Mouse (Mus musculus): ENCODE measurements at regions not wholly inside any gene's neighbourhood (a gene's known extent, or its start where the extent isn't known, plus 50 kb on each side); places are given as distances from the start of the nearest gene placed in this dataset.

DNA sequence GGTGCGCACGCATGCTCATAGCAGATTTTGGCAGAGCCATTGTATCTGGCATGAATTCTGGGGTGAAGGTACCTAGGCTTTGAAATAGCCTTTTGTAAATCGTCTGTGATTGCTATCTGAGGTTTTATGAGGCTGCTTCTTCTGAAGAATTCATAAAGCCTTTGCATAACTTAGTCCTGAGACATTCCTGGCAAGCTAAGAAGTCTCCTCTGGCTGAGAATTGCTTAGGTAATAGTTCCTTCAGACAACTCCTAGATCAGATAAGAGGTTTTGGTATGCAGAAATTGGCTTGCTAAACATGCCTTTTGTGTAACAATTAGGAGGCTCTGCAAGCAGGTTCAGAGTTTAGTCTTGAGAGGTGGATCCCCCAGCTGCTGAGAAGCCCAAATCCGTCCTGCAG, 82.7 kb downstream of the Pmp22 start:
- TF ChIP-seq CTCF (IDR thresholded peaks at IDR 0.05), result no peak
- peaks cover 30% of the 10 kb centered on the region for H3K27me3 ChIP-seq
- ChIA-PET CTCF (interaction anchor here (1.0 to 2.0 kb wide), 2 partner anchors 37 to 312 kb away, joined by 3 to 8 read pairs; no protein-coding TSS in a partner anchor), POLR2A (no interaction called here)
- no peak for DNase-seq (ENCODE audit: low read depth, low spot score)
- in situ Hi-C loops (cut with MboI; ENCODE audit: low pct_unique_long_range_greater_than_20kb), result no loop called here
- no peak for ATAC-seq

DNA sequence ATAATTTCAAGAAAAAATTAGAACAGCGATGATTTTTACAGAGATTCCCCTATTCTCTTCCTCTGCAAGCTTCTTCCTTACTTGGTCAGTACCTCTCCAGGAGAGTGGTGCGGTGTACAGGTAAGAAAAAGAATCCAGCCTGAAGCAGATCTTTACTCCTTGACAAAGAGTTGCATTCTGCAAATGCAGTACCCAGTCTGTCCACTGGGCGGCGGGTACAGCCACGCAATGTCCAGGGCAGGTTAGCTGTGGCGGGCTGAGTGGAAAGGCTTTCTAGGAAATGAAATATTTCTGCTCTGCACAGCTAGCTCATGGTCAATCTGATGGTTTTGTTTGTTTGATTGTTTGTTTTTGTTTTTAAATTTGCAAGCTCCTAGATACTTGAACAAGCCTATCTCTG, 84.3 kb downstream of the Pmp22 start:
- peak; percentile 83 for TF ChIP-seq CTCF (IDR thresholded peaks at IDR 0.05)
- H3K27me3 ChIP-seq, result peaks cover 22% of the 10 kb centered on the region
- POLR2A ChIA-PET, result interaction anchor here (0.7 kb wide), 1 partner anchor 334 kb away, joined by 4 read pairs; the partner anchor contains the start of gene Tvp23b
- in situ Hi-C loops (cut with MboI; ENCODE audit: low pct_unique_long_range_greater_than_20kb), result no loop called here
- DNase-seq (ENCODE audit: low read depth, low spot score), result no peak
- CTCF ChIA-PET, result interaction anchor here (1.0 to 2.0 kb wide), 12 partner anchors 8 to 1756 kb away, joined by 3 to 8 read pairs (median 4); no protein-coding TSS in a partner anchor
- ATAC-seq, result no peak

DNA sequence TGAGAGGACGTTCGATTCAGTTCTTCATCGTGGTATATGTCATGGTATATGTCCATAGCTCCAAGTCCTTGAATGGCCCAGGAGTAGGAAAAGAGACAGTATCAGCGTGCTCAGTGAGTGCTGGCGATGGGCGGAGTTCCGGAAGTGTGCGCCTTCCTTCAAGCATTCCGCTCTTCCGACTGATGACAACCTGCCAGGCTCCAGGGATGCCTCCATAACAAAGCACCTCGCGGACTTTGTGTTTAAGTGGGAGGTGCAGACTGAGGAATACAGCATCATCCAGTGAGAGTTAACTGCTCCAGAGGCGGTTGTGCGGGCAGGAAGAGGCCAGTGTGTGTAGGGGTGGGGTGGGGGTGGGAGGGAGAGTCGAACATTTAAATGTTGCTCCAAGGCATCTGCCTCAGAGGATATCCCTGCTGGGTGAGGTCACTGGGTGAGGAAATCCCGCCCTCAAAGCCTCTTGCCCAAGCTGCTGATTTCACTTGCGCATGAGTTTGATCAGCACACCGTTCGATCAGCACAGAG, 85.2 kb downstream of the Pmp22 start:
- in situ Hi-C loops (cut with MboI; ENCODE audit: low pct_unique_long_range_greater_than_20kb), result no loop called here
- ATAC-seq (no peak), DNase-seq (ENCODE audit: low read depth, low spot score) (no peak)
- POLR2A ChIA-PET, result no interaction called here
- CTCF ChIA-PET, result interaction anchor here (0.6 to 1.5 kb wide), 4 partner anchors 12 to 1755 kb away, joined by 3 to 6 read pairs (median 4); no protein-coding TSS in a partner anchor
- TF ChIP-seq CTCF (IDR thresholded peaks at IDR 0.05), result no peak
- peaks cover 18% of the 10 kb centered on the region for H3K27me3 ChIP-seq

DNA sequence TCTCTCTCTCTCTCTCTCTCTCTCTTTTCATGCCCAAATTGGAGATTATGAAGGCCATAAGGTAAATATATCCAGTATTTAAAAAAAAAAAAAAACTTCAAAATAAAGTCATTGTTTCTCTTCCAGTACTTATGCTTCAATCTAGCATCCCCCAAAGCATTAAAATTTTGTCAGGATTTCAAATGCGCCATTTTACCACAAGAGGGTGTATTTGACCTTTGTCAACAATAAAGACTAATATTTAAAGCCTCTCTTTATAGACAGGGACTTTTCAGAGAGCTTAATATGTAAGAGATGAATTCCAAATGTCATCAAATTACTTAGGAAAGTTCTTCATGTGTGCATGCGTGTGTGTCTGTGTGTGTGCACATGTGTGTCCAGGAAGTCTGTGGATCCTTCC, 87.2 kb downstream of the Pmp22 start:
- ChIA-PET POLR2A (interaction anchor here (0.9 kb wide), 1 partner anchor 192 kb away, joined by 4 read pairs; no protein-coding TSS in a partner anchor), CTCF (no interaction called here)
- H3K27me3 ChIP-seq, result peaks cover 12% of the 10 kb centered on the region
- ATAC-seq, result no peak
- in situ Hi-C loops (cut with MboI; ENCODE audit: low pct_unique_long_range_greater_than_20kb), result loop anchor here (5.0 kb wide), 1 partner anchor 1751 kb away; no protein-coding TSS in a partner anchor
- peak; percentile 12 for TF ChIP-seq CTCF (IDR thresholded peaks at IDR 0.05)
- no peak for DNase-seq (ENCODE audit: low read depth, low spot score)

DNA sequence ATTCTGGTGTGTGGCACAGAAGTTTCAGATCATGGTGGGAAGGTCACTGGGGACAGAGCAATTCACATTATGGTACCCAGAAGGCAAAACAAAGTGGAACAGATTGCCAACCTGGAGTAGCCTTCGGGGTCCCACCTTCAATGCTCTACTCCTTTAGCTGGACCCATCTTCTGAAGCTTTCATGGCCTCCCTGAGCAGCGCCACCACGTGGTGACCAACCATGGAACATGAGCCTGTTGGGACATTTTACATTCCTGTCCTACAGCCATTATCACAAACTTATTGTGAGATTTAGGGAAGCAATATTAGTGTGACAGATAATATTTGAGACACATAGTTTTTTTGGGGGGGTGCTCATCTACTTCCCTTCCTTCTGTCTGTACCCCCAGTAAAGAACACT, 88.3 kb downstream of the Pmp22 start:
- POLR2A ChIA-PET, result no interaction called here
- DNase-seq (ENCODE audit: low read depth, low spot score) (no peak), ATAC-seq (no peak)
- in situ Hi-C loops (cut with MboI; ENCODE audit: low pct_unique_long_range_greater_than_20kb), result loop anchor here (5.0 kb wide), 1 partner anchor 1750 kb away; no protein-coding TSS in a partner anchor
- peaks cover 12% of the 10 kb centered on the region for H3K27me3 ChIP-seq
- CTCF ChIA-PET, result no interaction called here
- TF ChIP-seq CTCF (IDR thresholded peaks at IDR 0.05), result peak; percentile 41

DNA sequence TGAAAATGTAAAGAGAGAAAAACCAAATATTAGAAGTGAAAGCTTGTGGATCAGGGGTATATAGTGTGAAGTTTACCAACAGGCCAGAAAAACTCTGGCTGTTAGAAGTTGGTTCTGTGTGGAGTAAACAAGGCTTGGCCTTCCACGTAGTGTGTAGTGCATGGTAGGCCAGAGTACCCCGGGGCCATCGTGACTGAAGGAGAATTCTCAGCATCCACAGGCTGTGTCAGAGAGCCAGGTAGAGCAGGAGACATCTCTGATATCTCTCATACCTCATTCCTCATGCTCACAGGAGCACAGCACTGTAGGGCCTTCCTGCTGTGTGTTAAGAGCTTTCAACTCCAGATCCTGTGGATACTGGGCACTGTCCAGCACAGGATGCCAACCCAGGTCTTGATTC, 97.7 kb downstream of the Pmp22 start:
- TF ChIP-seq CTCF (IDR thresholded peaks at IDR 0.05), result no peak
- CTCF ChIA-PET, result no interaction called here
- H3K27me3 ChIP-seq, result peaks cover 2% of the 10 kb centered on the region
- in situ Hi-C loops (cut with MboI; ENCODE audit: low pct_unique_long_range_greater_than_20kb), result no loop called here
- no peak for DNase-seq (ENCODE audit: low read depth, low spot score)
- POLR2A ChIA-PET, result no interaction called here
- ATAC-seq, result no peak

DNA sequence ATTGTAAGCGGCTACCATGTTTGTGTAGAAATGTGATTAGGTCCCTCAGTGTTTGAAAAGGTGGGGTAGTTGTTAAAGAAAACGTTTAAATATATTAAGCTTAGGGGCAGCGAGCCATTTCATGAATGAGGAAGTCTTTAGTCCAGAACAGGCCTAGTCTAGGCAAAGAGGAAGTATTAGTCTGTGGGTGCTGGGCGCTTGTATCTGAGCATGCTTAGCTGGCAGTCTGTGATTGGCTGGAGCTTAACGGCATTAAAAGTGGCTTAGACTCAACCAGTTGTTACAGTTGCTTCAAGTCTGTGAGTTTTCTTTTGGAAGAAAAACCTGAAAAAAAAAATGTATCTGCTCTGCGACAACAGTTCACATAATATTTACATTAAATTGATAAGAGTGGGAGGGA, 102.0 kb downstream of the Pmp22 start:
- ChIA-PET CTCF (no interaction called here), POLR2A (no interaction called here)
- no peak for ATAC-seq
- in situ Hi-C loops (cut with MboI; ENCODE audit: low pct_unique_long_range_greater_than_20kb), result no loop called here
- DNase-seq (ENCODE audit: low read depth, low spot score), result no peak
- TF ChIP-seq CTCF (IDR thresholded peaks at IDR 0.05), result no peak
- no peaks in the 10 kb centered on the region for H3K27me3 ChIP-seq

DNA sequence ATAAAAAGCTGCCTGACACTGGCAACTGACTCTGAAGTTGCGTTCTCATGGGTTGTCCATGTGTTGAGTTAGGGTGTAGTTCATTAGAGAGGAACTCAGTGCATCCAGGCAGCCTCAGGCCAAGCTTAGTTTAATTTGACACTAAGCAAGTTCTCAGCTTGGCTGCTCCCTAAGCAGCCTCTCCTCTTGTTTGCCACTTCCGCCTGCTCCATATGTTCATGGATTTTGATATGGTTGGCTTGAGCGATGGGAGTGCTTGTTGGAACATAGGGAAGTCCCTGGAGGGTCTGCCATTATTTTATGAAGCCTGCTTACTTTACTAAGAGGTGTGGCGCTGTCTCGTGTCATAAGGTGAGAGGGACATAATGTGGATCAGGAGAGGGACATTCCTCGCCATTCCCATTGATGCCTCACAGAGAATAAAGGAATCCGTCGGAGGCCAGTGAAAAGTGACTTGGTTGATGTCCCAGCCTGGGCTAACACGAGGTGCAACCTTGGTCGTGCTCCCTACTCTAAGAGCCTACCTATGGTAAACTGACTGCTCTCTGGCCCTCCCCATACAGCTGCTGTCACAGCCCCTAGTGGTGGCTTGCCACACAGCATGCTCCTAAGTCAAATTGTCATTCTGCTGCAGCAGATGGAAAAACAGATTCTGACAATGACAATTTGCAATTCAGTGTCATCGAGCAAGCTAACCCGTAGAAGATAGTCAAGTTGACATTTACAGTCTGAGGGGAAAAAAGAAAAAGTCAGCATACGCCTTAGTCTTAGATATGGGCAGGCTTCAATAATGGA, 104.6 kb downstream of the Pmp22 start:
- no peaks in the 10 kb centered on the region for H3K27me3 ChIP-seq
- ChIA-PET CTCF (no interaction called here), POLR2A (interaction anchor here (0.6 kb wide), 1 partner anchor 372 kb away, joined by 3 read pairs; no protein-coding TSS in a partner anchor)
- ATAC-seq (no peak), DNase-seq (ENCODE audit: low read depth, low spot score) (no peak)
- peak; percentile 47 for TF ChIP-seq CTCF (IDR thresholded peaks at IDR 0.05)
- in situ Hi-C loops (cut with MboI; ENCODE audit: low pct_unique_long_range_greater_than_20kb), result no loop called here

DNA sequence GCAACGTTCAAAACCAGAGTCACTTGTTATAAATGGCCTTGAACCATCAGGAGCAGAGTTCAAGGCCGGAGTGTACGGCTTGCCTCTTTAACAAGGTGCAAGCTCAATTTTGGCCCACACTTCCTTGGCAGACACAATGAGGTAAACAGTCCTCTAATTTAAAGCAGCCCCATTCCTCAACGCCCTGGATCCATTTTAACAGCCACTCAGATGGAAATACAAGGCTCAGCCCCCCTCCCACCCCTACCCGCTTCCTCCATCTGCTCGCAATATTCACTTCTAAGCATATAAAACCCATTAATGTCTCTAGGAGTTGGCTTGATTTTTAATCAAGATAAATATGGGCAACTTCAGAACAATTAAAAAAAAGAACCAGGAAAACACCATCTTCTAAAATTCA, 105.7 kb downstream of the Pmp22 start:
- DNase-seq (ENCODE audit: low read depth, low spot score) (no peak), ATAC-seq (no peak)
- POLR2A ChIA-PET, result no interaction called here
- in situ Hi-C loops (cut with MboI; ENCODE audit: low pct_unique_long_range_greater_than_20kb), result no loop called here
- H3K27me3 ChIP-seq, result no peaks in the 10 kb centered on the region
- TF ChIP-seq CTCF (IDR thresholded peaks at IDR 0.05), result no peak
- CTCF ChIA-PET, result no interaction called here

DNA sequence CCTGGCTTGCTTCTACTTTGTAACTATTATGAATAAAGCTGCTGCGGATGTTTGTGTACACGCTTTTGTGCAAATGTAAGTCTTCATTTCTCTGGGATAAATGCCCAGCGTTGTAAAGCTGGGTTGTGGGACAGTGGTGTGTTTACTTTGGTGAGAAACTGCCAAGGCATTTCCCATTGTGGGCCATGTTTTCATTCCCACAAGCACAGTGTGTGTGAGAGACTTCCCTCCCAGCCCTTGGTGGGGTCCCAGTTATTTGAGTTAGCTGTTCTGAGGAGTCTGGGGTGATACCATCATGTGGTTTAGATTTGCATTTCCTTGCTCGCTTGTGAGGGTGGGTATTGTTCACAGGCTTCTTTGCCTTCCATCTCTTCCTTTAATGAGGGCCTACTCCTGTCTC, 109.9 kb downstream of the Pmp22 start:
- DNase-seq (ENCODE audit: low read depth, low spot score) (no peak), ATAC-seq (no peak)
- ChIA-PET POLR2A (no interaction called here), CTCF (no interaction called here)
- H3K27me3 ChIP-seq, result peaks cover 6% of the 10 kb centered on the region
- in situ Hi-C loops (cut with MboI; ENCODE audit: low pct_unique_long_range_greater_than_20kb), result no loop called here
- TF ChIP-seq CTCF (IDR thresholded peaks at IDR 0.05), result no peak

DNA sequence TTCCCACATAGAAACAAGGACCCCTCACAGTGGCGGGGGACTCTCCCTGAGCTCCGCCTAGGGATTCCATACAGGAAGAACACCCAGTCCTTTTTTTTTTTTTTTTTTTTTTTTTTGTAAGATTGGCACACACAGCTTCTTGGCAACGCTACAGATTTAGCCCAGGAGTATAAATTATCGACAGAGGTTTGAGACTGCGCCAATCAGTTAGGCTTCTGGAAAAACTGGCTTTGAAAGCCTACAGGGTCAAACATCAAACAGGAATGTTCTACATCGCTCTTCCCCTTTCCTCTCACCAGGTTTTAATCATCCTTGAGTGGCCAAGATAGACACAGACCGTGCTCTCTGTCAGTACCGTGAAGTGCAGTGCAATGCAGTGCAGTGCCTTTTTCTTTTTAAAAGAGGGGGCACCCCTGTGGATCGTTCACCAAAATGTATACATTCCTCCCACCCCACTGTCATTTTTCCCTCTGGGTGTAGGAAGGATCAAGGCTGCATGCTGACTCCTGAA, 115.2 kb downstream of the Pmp22 start:
- CTCF ChIA-PET, result no interaction called here
- H3K27me3 ChIP-seq, result peaks cover 9% of the 10 kb centered on the region
- DNase-seq (ENCODE audit: low read depth, low spot score), result no peak
- POLR2A ChIA-PET, result no interaction called here
- TF ChIP-seq CTCF (IDR thresholded peaks at IDR 0.05), result no peak
- in situ Hi-C loops (cut with MboI; ENCODE audit: low pct_unique_long_range_greater_than_20kb), result no loop called here
- no peak for ATAC-seq

Data from Patski (cell line).